Mouse (Mus musculus): ENCODE results near the gene Efs. TPM values are rescaled to one million over a fixed set of nuclear protein-coding genes. Genes with fewer than 3 reads are reported as not detected.
"Not testable (repeated sequence)": the region's sequence is repeated elsewhere in the genome, so short reads cannot be mapped to it uniquely, and the experiment has no call there.

The Efs gene
- polyA plus RNA-seq, 1 experiment from 2014 or later = 26.8 TPM

GRCm38 (mm10) chr14:54963727-54964126 lies 37.8 kb upstream of the Efs start:
- no peaks in the 10 kb centered on the region for H3K27me3 ChIP-seq (ENCODE audit: control insufficient read depth, insufficient read depth, low read length)
- H3K9me3 ChIP-seq (replicated peaks; ENCODE audit: control insufficient read depth, low read length) = no peaks in the 10 kb centered on the region
- H3K9ac ChIP-seq (ENCODE audit: low read length) = no peak overlapping the region
- H3K4me1 ChIP-seq (ENCODE audit: control insufficient read depth, insufficient read depth, low read length) = no peaks in the 10 kb centered on the region
- H3K4me3 ChIP-seq (replicated peaks; ENCODE audit: low read length) = no peak overlapping the region
- no peak overlapping the region for H3K4me2 ChIP-seq (ENCODE audit: low read depth, low read length)
- H3K27ac ChIP-seq (ENCODE audit: low read length) = no peak overlapping the region
- ATAC-seq (ENCODE audit: insufficient read depth, low FRiP score) = no peak
- WGBS = 93% methylated on average over 11 of the region's 11 CpGs
- no peaks in the 10 kb centered on the region for H3K36me3 ChIP-seq (ENCODE audit: control insufficient read depth, insufficient read depth, low read length)

- Histone ChIP-seq H3K36me3 (ENCODE audit: control insufficient read depth, insufficient read depth, low read length) (no peaks in the 10 kb centered on the region), H3K4me2 (ENCODE audit: low read depth, low read length) (no peak overlapping the region), H3K9ac (ENCODE audit: low read length) (no peak overlapping the region), H3K4me3 (replicated peaks; ENCODE audit: low read length) (no peak overlapping the region), H3K27me3 (ENCODE audit: control insufficient read depth, insufficient read depth, low read length) (no peaks in the 10 kb centered on the region), H3K27ac (ENCODE audit: low read length) (no peak overlapping the region), H3K9me3 (replicated peaks; ENCODE audit: control insufficient read depth, low read length) (no peaks in the 10 kb centered on the region), H3K4me1 (ENCODE audit: control insufficient read depth, insufficient read depth, low read length) (no peaks in the 10 kb centered on the region)
- 70% methylated on average over 7 of the region's 7 CpGs for WGBS
- no peak for ATAC-seq (ENCODE audit: insufficient read depth, low FRiP score)
These were observed 36.8 kb upstream of the Efs start for GRCm38 (mm10) chr14:54962714-54963113.

GRCm38 (mm10) chr14:54961487-54961886 lies 35.6 kb upstream of the Efs start:
- no peaks in the 10 kb centered on the region for H3K4me1 ChIP-seq (ENCODE audit: control insufficient read depth, insufficient read depth, low read length)
- no peak overlapping the region for H3K4me3 ChIP-seq (replicated peaks; ENCODE audit: low read length)
- no peak for ATAC-seq (ENCODE audit: insufficient read depth, low FRiP score)
- no peaks in the 10 kb centered on the region for H3K9me3 ChIP-seq (replicated peaks; ENCODE audit: control insufficient read depth, low read length)
- H3K4me2 ChIP-seq (ENCODE audit: low read depth, low read length) = no peak overlapping the region
- H3K27me3 ChIP-seq (ENCODE audit: control insufficient read depth, insufficient read depth, low read length) = no peaks in the 10 kb centered on the region
- H3K9ac ChIP-seq (ENCODE audit: low read length) = no peak overlapping the region
- H3K36me3 ChIP-seq (ENCODE audit: control insufficient read depth, insufficient read depth, low read length) = no peaks in the 10 kb centered on the region
- 81% methylated on average over 5 of the region's 5 CpGs for WGBS
- no peak overlapping the region for H3K27ac ChIP-seq (ENCODE audit: low read length)

GRCm38 (mm10) chr14:54960769-54961168 lies 34.8 kb upstream of the Efs start:
- Histone ChIP-seq H3K9me3 (replicated peaks; ENCODE audit: control insufficient read depth, low read length) (no peaks in the 10 kb centered on the region), H3K36me3 (ENCODE audit: control insufficient read depth, insufficient read depth, low read length) (no peaks in the 10 kb centered on the region), H3K27me3 (ENCODE audit: control insufficient read depth, insufficient read depth, low read length) (no peaks in the 10 kb centered on the region), H3K4me3 (replicated peaks; ENCODE audit: low read length) (no peak overlapping the region), H3K4me1 (ENCODE audit: control insufficient read depth, insufficient read depth, low read length) (no peaks in the 10 kb centered on the region), H3K4me2 (ENCODE audit: low read depth, low read length) (no peak overlapping the region), H3K27ac (ENCODE audit: low read length) (no peak overlapping the region), H3K9ac (ENCODE audit: low read length) (no peak overlapping the region)
- ATAC-seq (ENCODE audit: insufficient read depth, low FRiP score) = no peak
- WGBS = 57% methylated on average over 10 of the region's 10 CpGs

- not testable (repeated sequence) for H3K4me1 ChIP-seq (ENCODE audit: control insufficient read depth, insufficient read depth, low read length); H3K27me3 ChIP-seq (ENCODE audit: control insufficient read depth, insufficient read depth, low read length); H3K36me3 ChIP-seq (ENCODE audit: control insufficient read depth, insufficient read depth, low read length); H3K4me3 ChIP-seq (replicated peaks; ENCODE audit: low read length); H3K4me2 ChIP-seq (ENCODE audit: low read depth, low read length); ATAC-seq (ENCODE audit: insufficient read depth, low FRiP score); H3K9me3 ChIP-seq (replicated peaks; ENCODE audit: control insufficient read depth, low read length); H3K9ac ChIP-seq (ENCODE audit: low read length); H3K27ac ChIP-seq (ENCODE audit: low read length)
- WGBS = 89% methylated on average over 12 of the region's 12 CpGs
These were observed 34.1 kb upstream of the Efs start for GRCm38 (mm10) chr14:54959853-54960613.

- Histone ChIP-seq H3K9ac (ENCODE audit: low read length) (no peak overlapping the region), H3K4me2 (ENCODE audit: low read depth, low read length) (no peak overlapping the region), H3K27me3 (ENCODE audit: control insufficient read depth, insufficient read depth, low read length) (no peaks in the 10 kb centered on the region), H3K4me1 (ENCODE audit: control insufficient read depth, insufficient read depth, low read length) (no peaks in the 10 kb centered on the region), H3K9me3 (replicated peaks; ENCODE audit: control insufficient read depth, low read length) (no peaks in the 10 kb centered on the region), H3K27ac (ENCODE audit: low read length) (no peak overlapping the region), H3K4me3 (replicated peaks; ENCODE audit: low read length) (no peak overlapping the region), H3K36me3 (ENCODE audit: control insufficient read depth, insufficient read depth, low read length) (no peaks in the 10 kb centered on the region)
- WGBS = 85% methylated on average over 3 of the region's 3 CpGs
- ATAC-seq (ENCODE audit: insufficient read depth, low FRiP score) = no peak
These were observed 33.3 kb upstream of the Efs start for GRCm38 (mm10) chr14:54959197-54959596.

- ATAC-seq (ENCODE audit: insufficient read depth, low FRiP score) = no peak
These were observed 32.6 kb upstream of the Efs start for GRCm38 (mm10) chr14:54958503-54958902.

GRCm38 (mm10) chr14:54956533-54956932 lies 30.6 kb upstream of the Efs start:
- Histone ChIP-seq H3K4me3 (replicated peaks; ENCODE audit: low read length) (no peak overlapping the region), H3K36me3 (ENCODE audit: control insufficient read depth, insufficient read depth, low read length) (no peaks in the 10 kb centered on the region), H3K4me2 (ENCODE audit: low read depth, low read length) (no peak overlapping the region), H3K27ac (ENCODE audit: low read length) (no peak overlapping the region), H3K27me3 (ENCODE audit: control insufficient read depth, insufficient read depth, low read length) (no peaks in the 10 kb centered on the region), H3K4me1 (ENCODE audit: control insufficient read depth, insufficient read depth, low read length) (no peaks in the 10 kb centered on the region), H3K9ac (ENCODE audit: low read length) (no peak overlapping the region), H3K9me3 (replicated peaks; ENCODE audit: control insufficient read depth, low read length) (no peaks in the 10 kb centered on the region)
- 78% methylated on average over 9 of the region's 9 CpGs for WGBS
- no peak for ATAC-seq (ENCODE audit: insufficient read depth, low FRiP score)

More at GRCm38 (mm10) chr14:54958503-54958902, 32.6 kb upstream of the Efs start:
- H3K36me3 ChIP-seq (ENCODE audit: control insufficient read depth, insufficient read depth, low read length) = no peaks in the 10 kb centered on the region
- 82% methylated on average over 4 of the region's 4 CpGs for WGBS
- no peak overlapping the region for H3K4me2 ChIP-seq (ENCODE audit: low read depth, low read length)
- H3K4me1 ChIP-seq (ENCODE audit: control insufficient read depth, insufficient read depth, low read length) = no peaks in the 10 kb centered on the region
- no peak overlapping the region for H3K27ac ChIP-seq (ENCODE audit: low read length)
- no peak overlapping the region for H3K9ac ChIP-seq (ENCODE audit: low read length)
- no peaks in the 10 kb centered on the region for H3K27me3 ChIP-seq (ENCODE audit: control insufficient read depth, insufficient read depth, low read length)
- H3K9me3 ChIP-seq (replicated peaks; ENCODE audit: control insufficient read depth, low read length) = no peaks in the 10 kb centered on the region
- no peak overlapping the region for H3K4me3 ChIP-seq (replicated peaks; ENCODE audit: low read length)

GRCm38 (mm10) chr14:54955481-54955880 lies 29.6 kb upstream of the Efs start:
- Histone ChIP-seq H3K27ac (ENCODE audit: low read length) (no peak overlapping the region), H3K9ac (ENCODE audit: low read length) (no peak overlapping the region), H3K4me1 (ENCODE audit: control insufficient read depth, insufficient read depth, low read length) (no peaks in the 10 kb centered on the region), H3K9me3 (replicated peaks; ENCODE audit: control insufficient read depth, low read length) (no peaks in the 10 kb centered on the region), H3K36me3 (ENCODE audit: control insufficient read depth, insufficient read depth, low read length) (no peaks in the 10 kb centered on the region), H3K4me3 (replicated peaks; ENCODE audit: low read length) (no peak overlapping the region), H3K27me3 (ENCODE audit: control insufficient read depth, insufficient read depth, low read length) (no peaks in the 10 kb centered on the region), H3K4me2 (ENCODE audit: low read depth, low read length) (no peak overlapping the region)
- ATAC-seq (ENCODE audit: insufficient read depth, low FRiP score) = no peak
- 72% methylated on average over 3 of the region's 3 CpGs for WGBS

Measured in stomach, embryonic 16.5 days (tissue).